Mouse (Mus musculus) small intestine, adult 2 months (tissue): ENCODE measurements around the gene Tssk3. TPM values are rescaled to one million over a fixed set of nuclear protein-coding genes. Genes with fewer than 3 reads are reported as not detected.
"Not testable (repeated sequence)": the region's sequence is repeated elsewhere in the genome, so short reads cannot be mapped to it uniquely, and the experiment has no call there.

Source experiments
- H3K27ac ChIP-seq: fragments of 200-500 bp; 2 replicates; pipeline ENCODE4 v1.5.1; 2012; ENCODE audit warnings: low read depth, low read length, control low read depth, inconsistent platforms; ENCODE audit not compliant: insufficient read depth
- H3K27me3 ChIP-seq: fragments of 200-500 bp; 2 replicates; pipeline ENCODE4 v1.6.1; 2012; ENCODE audit warnings: mild to moderate bottlenecking, moderate library complexity, low read length, inconsistent platforms; ENCODE audit not compliant: control insufficient read depth, insufficient read depth
- H3K36me3 ChIP-seq: fragments of 200-500 bp; 2 replicates; pipeline ENCODE4 v1.6.1; 2012; ENCODE audit warnings: mild to moderate bottlenecking, low read length, control low read depth, inconsistent platforms; ENCODE audit not compliant: control insufficient read depth, insufficient read depth
- H3K4me1 ChIP-seq: fragments of 200-500 bp; 2 replicates; pipeline ENCODE4 v1.6.1; 2012; ENCODE audit warnings: low read length, inconsistent platforms, mixed read lengths; ENCODE audit not compliant: control insufficient read depth, insufficient read depth, insufficient read length
- H3K4me3 ChIP-seq: fragments of 200-500 bp; 2 replicates; pipeline ENCODE4 v1.5.1; 2012; ENCODE audit warnings: low read depth, mild to moderate bottlenecking, control low read depth, inconsistent platforms, low read length, moderate library complexity
- CTCF ChIP-seq: fragments of 200-500 bp; IDR thresholded peaks from 2 replicates; pipeline ENCODE4 v1.5.1; 2012; ENCODE audit warnings: low read depth, mild to moderate bottlenecking, control low read depth, inconsistent platforms, low read length, moderate library complexity, mixed read lengths; ENCODE audit not compliant: insufficient replicate concordance, insufficient read length; ENCODE audit errors: extremely low read depth
- POLR2A ChIP-seq: fragments of 200-500 bp; IDR thresholded peaks from 2 replicates; pipeline ENCODE4 v1.6.1; 2012; ENCODE audit warnings: low read depth, mild to moderate bottlenecking, control low read depth, inconsistent platforms, low read length, moderate library complexity
- WGBS: fragments of 180-500 bp; shearing (Covaris S2); methylation state at CpG from one replicate; pipeline ENCODE4 v1.1.7; 2018; 5-methylcytosine and 5-hydroxymethylcytosine counted together
- polyA plus RNA-seq: library from polyadenylated mRNA; depleted of rRNA; stranded (reverse); fragments of >200 nt; gene quantifications from 2 replicates; pipeline ENCODE4 v1.2.3, GENCODE M21; 2012

The Tssk3 gene
- polyA plus RNA-seq, 1 experiment: not detected

- Histone ChIP-seq H3K27me3 (no peaks in the 10 kb centered on the region), H3K4me3 (no peak overlapping the region), H3K27ac (no peak overlapping the region), H3K36me3 (no peaks in the 10 kb centered on the region; the same call in 1 of the 2 replicates), H3K4me1 (peaks cover 11% of the 10 kb centered on the region; the same call in 1 of the 2 replicates)
- TF ChIP-seq CTCF (no peak), POLR2A (no peak)
- 25% methylated on average over 3 of the region's 3 CpGs for WGBS
Observed at GRCm38 (mm10) chr4:129459726-129460125, 31.1 kb downstream of the Tssk3 start.

DNA sequence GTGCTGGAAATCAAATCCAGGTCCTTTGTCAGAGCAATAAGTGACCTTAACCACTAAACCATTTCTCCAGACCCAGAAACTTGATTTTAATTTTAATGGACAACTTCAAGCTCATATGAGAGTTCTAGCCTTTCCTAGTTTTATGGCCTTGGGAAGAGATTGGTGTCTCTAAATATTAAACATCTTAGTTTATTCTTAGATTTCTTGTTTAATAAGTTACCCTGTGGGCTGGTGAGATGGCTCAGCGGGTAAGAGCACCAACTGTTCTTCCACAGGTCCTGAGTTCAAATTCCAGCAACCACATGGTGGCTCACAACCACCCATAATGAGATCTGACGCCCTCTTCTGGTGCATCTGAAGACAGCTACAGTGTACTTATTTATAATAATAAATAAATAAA lies 33.5 kb downstream of the Tssk3 start:
- H3K27me3 ChIP-seq, H3K27ac ChIP-seq, H3K36me3 ChIP-seq, H3K4me1 ChIP-seq, H3K4me3 ChIP-seq: not testable (repeated sequence)
- WGBS: 74% methylated on average over 2 of the region's 2 CpGs

- WGBS: 40% methylated on average over 5 of the region's 5 CpGs
- H3K27ac ChIP-seq: no peak overlapping the region
- no peaks in the 10 kb centered on the region; the same call in 1 of the 2 replicates for H3K4me1 ChIP-seq
- no peaks in the 10 kb centered on the region for H3K27me3 ChIP-seq
- no peaks in the 10 kb centered on the region for H3K36me3 ChIP-seq
- TF ChIP-seq POLR2A: no peak
- no peak for TF ChIP-seq CTCF
- no peak overlapping the region for H3K4me3 ChIP-seq
Observed at GRCm38 (mm10) chr4:129456126-129456525, 34.7 kb downstream of the Tssk3 start.

DNA sequence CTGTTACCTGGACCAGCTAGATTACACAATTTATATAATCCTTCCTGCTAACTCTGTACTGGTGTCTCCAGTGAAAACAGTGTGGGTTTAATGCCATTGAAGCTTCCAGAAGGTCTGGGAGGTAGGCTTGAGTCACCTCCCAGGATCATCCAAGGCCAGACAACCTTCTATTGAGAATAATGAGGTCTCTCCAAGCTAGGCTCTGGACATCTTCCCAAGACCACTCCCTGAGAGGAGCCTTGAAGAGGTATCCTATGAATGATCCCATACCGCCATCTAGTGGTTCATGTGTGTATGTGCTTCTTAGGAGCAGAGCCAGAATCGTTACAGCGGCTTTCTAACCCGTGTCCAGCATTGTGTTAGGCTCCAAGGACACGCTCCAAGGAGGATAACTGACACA lies 35.6 kb downstream of the Tssk3 start:
- no peaks in the 10 kb centered on the region for H3K36me3 ChIP-seq
- H3K27me3 ChIP-seq: no peaks in the 10 kb centered on the region
- no peaks in the 10 kb centered on the region; the same call in 1 of the 2 replicates for H3K4me1 ChIP-seq
- no peak overlapping the region for H3K4me3 ChIP-seq
- no peak overlapping the region for H3K27ac ChIP-seq
- TF ChIP-seq CTCF: peak; percentile 60; the same call in 1 of the 2 replicates
- TF ChIP-seq POLR2A: no peak
- WGBS: 1% methylated on average over 5 of the region's 5 CpGs

GRCm38 (mm10) chr4:129451471-129452169 lies 39.2 kb downstream of the Tssk3 start:
- Histone ChIP-seq H3K27ac (no peak overlapping the region), H3K27me3 (no peaks in the 10 kb centered on the region), H3K36me3 (no peaks in the 10 kb centered on the region), H3K4me1 (no peaks in the 10 kb centered on the region; the same call in 1 of the 2 replicates), H3K4me3 (no peak overlapping the region)
- TF ChIP-seq POLR2A (no peak), CTCF (no peak)
- 39% methylated on average over 15 of the region's 15 CpGs for WGBS

DNA sequence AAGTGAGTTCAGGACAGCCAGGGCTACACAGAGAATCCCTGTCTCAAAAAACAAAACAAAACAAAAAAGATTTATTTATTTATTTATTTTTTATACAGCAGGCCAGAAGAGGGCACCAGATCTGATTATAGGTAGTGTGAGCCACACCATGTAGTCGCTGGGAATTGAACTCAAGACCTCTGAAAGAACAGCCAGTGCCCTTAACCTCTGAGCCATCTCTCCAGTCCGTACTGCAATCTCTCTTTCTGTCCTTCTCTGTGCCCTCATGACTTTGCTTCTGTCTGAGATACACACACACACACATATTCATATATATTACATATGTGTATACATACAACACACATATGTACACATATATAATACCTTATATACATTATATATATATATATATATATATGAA lies 40.0 kb downstream of the Tssk3 start:
- Histone ChIP-seq H3K27ac (no peak overlapping the region), H3K27me3 (no peaks in the 10 kb centered on the region), H3K4me3 (no peak overlapping the region), H3K36me3 (no peaks in the 10 kb centered on the region), H3K4me1 (no peaks in the 10 kb centered on the region; the same call in 1 of the 2 replicates)
- TF ChIP-seq POLR2A (no peak), CTCF (no peak)
- WGBS: 58% methylated on average over 2 of the region's 2 CpGs

DNA sequence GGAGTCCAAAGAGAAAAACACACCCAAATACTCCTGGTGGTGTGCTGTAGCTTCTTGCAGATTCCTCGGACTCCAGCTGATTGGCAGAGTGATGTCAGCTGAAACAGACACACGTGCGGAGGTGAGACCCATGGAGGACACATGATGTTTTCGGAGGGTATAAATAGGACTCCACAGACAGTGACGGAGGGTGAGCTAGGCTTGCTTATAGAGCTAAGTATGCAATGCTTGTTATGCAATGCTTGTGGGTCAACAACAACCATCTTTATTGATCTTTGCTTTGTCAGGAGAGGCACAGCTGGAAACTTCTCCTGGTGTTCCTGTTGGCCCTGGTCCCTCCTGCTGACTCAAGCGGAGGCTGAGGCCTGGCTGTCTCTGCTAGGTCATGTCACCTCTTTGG lies 42.1 kb downstream of the Tssk3 start:
- no peaks in the 10 kb centered on the region for H3K36me3 ChIP-seq
- H3K4me1 ChIP-seq: no peaks in the 10 kb centered on the region; the same call in 1 of the 2 replicates
- no peaks in the 10 kb centered on the region for H3K27me3 ChIP-seq
- H3K27ac ChIP-seq: no peak overlapping the region
- 89% methylated on average over 6 of the region's 6 CpGs for WGBS
- TF ChIP-seq CTCF (no peak), POLR2A (no peak)
- no peak overlapping the region for H3K4me3 ChIP-seq
